Mouse (Mus musculus) E14TG2a.4 (cell line): ENCODE measurements around the gene Gm42417.

Experiments
- CTCF ChIP-seq: conservative IDR thresholded peaks from 2 replicates; pipeline ENCODE4 v1.5.1; 2014; ENCODE audit warnings: low read length
- NANOG ChIP-seq: IDR thresholded peaks from 2 replicates; pipeline ENCODE4 v1.6.1; 2014; ENCODE audit warnings: borderline replicate concordance, low read length, mixed read lengths
- POU5F1 ChIP-seq: IDR thresholded peaks from 2 replicates; pipeline ENCODE4 v1.6.1; 2014; ENCODE audit warnings: low read length, borderline replicate concordance

DNA sequence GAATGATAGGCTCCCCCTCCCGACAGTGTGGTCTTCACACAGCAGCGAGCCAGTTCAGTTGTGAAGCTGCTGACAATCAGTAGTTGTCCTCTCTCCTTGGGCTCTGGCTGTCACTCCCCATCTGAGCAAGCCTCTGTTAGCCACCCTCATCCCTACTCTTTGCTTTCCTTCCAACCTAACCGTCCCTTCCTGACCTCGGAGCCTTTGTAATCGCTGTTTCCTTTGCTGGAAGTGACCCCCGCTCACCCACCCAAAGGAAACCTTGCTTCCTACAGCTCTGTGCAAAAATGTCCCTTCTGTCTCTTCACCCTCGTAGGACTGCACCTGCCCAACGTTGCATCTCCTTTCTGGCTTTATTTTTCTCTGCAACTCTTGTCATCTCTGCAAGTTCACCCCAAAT lies 43.0 kb upstream of the Gm42417 start:
- TF ChIP-seq CTCF (no peak), NANOG (no peak), POU5F1 (no peak)
